Mouse (Mus musculus) lung, postnatal 0 days (tissue): ENCODE measurements around the gene Nsun4. TPM values are rescaled to one million over a fixed set of nuclear protein-coding genes. Genes with fewer than 3 reads are reported as not detected.

Experiments used
- ATAC-seq: fragments of 200-750 bp; cut with Nextera tagmentation; 2 replicates; pipeline ENCODE4 v1.8.0; 2017; ENCODE audit warnings: moderate library complexity
- DNase-seq: peaks from one replicate; pipeline ENCODE4 v3.0.0-alpha.2; 2016; ENCODE audit warnings: low spot score
- H3K27ac ChIP-seq: fragments of 300-500 bp; sonication (generic); 2 replicates; pipeline ENCODE4 v1.5.1; 2014; ENCODE audit warnings: antibody characterized with exemption, mild to moderate bottlenecking, low read length, mixed read lengths
- H3K27me3 ChIP-seq: fragments of 300-500 bp; sonication (generic); replicated peaks from 2 replicates; pipeline ENCODE4 v1.6.1; 2014; ENCODE audit warnings: low read length, mixed read lengths; ENCODE audit not compliant: insufficient read depth
- H3K36me3 ChIP-seq: fragments of 300-500 bp; sonication (generic); 2 replicates; pipeline ENCODE4 v1.6.1; 2014; ENCODE audit warnings: low read length, mixed read lengths; ENCODE audit not compliant: insufficient read depth
- H3K4me1 ChIP-seq: fragments of 300-500 bp; sonication (generic); 2 replicates; pipeline ENCODE4 v1.6.1; 2014; ENCODE audit warnings: antibody characterized with exemption, low read depth, low read length, mixed read lengths; ENCODE audit not compliant: insufficient read depth
- H3K4me2 ChIP-seq: fragments of 300-500 bp; sonication (generic); replicated peaks from 2 replicates; pipeline ENCODE4 v1.6.1; 2014; ENCODE audit warnings: low read depth, mild to moderate bottlenecking, low read length, moderate library complexity, mixed read lengths
- H3K4me3 ChIP-seq: fragments of 300-500 bp; sonication (generic); 2 replicates; pipeline ENCODE4 v1.5.1; 2014; ENCODE audit warnings: low read depth, low read length
- H3K9ac ChIP-seq: fragments of 300-500 bp; sonication (generic); replicated peaks from 2 replicates; pipeline ENCODE4 v1.6.1; 2014; ENCODE audit warnings: low read depth, mild to moderate bottlenecking
- H3K9me3 ChIP-seq: fragments of 300-500 bp; sonication (generic); 2 replicates; pipeline ENCODE4 v1.6.1; 2016; ENCODE audit warnings: low read length, mixed read lengths
- CTCF ChIP-seq: IDR thresholded peaks from 2 replicates; pipeline ENCODE4 v1.5.1; 2016; ENCODE audit warnings: antibody characterized with exemption, mild to moderate bottlenecking
- EP300 ChIP-seq: IDR thresholded peaks from 2 replicates; pipeline ENCODE4 v1.6.1; 2016; ENCODE audit warnings: antibody characterized with exemption, mild to moderate bottlenecking, control low read depth
- WGBS: fragments of 180-500 bp; shearing (Covaris S2); extraction: QIAGEN DNeasy Blood & Tissue Kit; methylation state at CpG from one replicate; pipeline ENCODE4 v1.1.7; 2014; 5-methylcytosine and 5-hydroxymethylcytosine counted together
- polyA plus RNA-seq: library from polyadenylated mRNA; unstranded; fragments of >200 nt; fragmentation: Nextera tagmentation; extraction: Ambion mirVana; gene quantifications from 2 replicates; pipeline ENCODE4 v1.2.1, GENCODE M21; 2015

Nsun4 gene
- polyA plus RNA-seq, 1 experiment from 2014 or later = 37.9 TPM

GRCm38 (mm10) chr4:116015502-116015901 lies 38.2 kb downstream of the Nsun4 start:
- Histone ChIP-seq H3K4me3 (no peak overlapping the region), H3K9me3 (no peaks in the 10 kb centered on the region), H3K4me1 (no peaks in the 10 kb centered on the region; the same call in 1 of the 2 replicates), H3K27ac (no peak overlapping the region), H3K27me3 (peaks cover 6% of the 10 kb centered on the region; the same call in 1 of the 2 replicates), H3K36me3 (no peaks in the 10 kb centered on the region), H3K4me2 (no peak overlapping the region), H3K9ac (no peak overlapping the region)
- ATAC-seq = no peak
- TF ChIP-seq EP300 (no peak), CTCF (no peak)
- no peak for DNase-seq
- 82% methylated on average over 5 of the region's 5 CpGs for WGBS

GRCm38 (mm10) chr4:116010186-116010585 lies 43.5 kb downstream of the Nsun4 start:
- Histone ChIP-seq H3K4me2 (no peak overlapping the region), H3K9ac (no peak overlapping the region), H3K4me1 (no peaks in the 10 kb centered on the region), H3K27me3 (no peaks in the 10 kb centered on the region; the same call in 1 of the 2 replicates), H3K9me3 (no peaks in the 10 kb centered on the region), H3K36me3 (no peaks in the 10 kb centered on the region), H3K27ac (no peak overlapping the region), H3K4me3 (no peak overlapping the region)
- no peak for ATAC-seq
- 63% methylated on average over 8 of the region's 8 CpGs for WGBS
- no peak for TF ChIP-seq CTCF
- no peak for TF ChIP-seq EP300
- no peak for DNase-seq

GRCm38 (mm10) chr4:116001206-116001605 lies 52.5 kb downstream of the Nsun4 start:
- Histone ChIP-seq H3K36me3 (no peaks in the 10 kb centered on the region), H3K27ac (no peak overlapping the region), H3K9me3 (no peaks in the 10 kb centered on the region), H3K27me3 (no peaks in the 10 kb centered on the region), H3K9ac (no peak overlapping the region), H3K4me2 (no peak overlapping the region), H3K4me3 (no peak overlapping the region), H3K4me1 (no peaks in the 10 kb centered on the region)
- 57% methylated on average over 4 of the region's 4 CpGs for WGBS
- ATAC-seq = no peak
- no peak for TF ChIP-seq CTCF
- peak; percentile 24 for DNase-seq

GRCm38 (mm10) chr4:116000671-116001070 lies 53.0 kb downstream of the Nsun4 start:
- 41% methylated on average over 6 of the region's 6 CpGs for WGBS
- H3K27me3 ChIP-seq = no peaks in the 10 kb centered on the region

GRCm38 (mm10) chr4:115996729-115997128 lies 56.9 kb downstream of the Nsun4 start:
- Histone ChIP-seq H3K27me3 (no peaks in the 10 kb centered on the region), H3K4me2 (no peak overlapping the region), H3K9me3 (no peaks in the 10 kb centered on the region), H3K36me3 (no peaks in the 10 kb centered on the region), H3K4me1 (no peaks in the 10 kb centered on the region), H3K9ac (no peak overlapping the region), H3K4me3 (no peak overlapping the region), H3K27ac (no peak overlapping the region)
- TF ChIP-seq EP300 = peak; percentile 70
- no peak for TF ChIP-seq CTCF
- ATAC-seq (peak; percentile 92), DNase-seq (peak; percentile 90)
- 33% methylated on average over 4 of the region's 4 CpGs for WGBS

More at GRCm38 (mm10) chr4:116000671-116001070, 53.0 kb downstream of the Nsun4 start:
- no peaks in the 10 kb centered on the region for H3K9me3 ChIP-seq
- DNase-seq = no peak
- no peak overlapping the region for H3K9ac ChIP-seq
- H3K27ac ChIP-seq = no peak overlapping the region
- no peaks in the 10 kb centered on the region for H3K36me3 ChIP-seq
- no peaks in the 10 kb centered on the region for H3K4me1 ChIP-seq
- TF ChIP-seq CTCF = no peak
- no peak for TF ChIP-seq EP300
- no peak overlapping the region for H3K4me2 ChIP-seq
- H3K4me3 ChIP-seq = no peak overlapping the region
- no peak for ATAC-seq

- no peak for ATAC-seq
- no peaks in the 10 kb centered on the region for H3K9me3 ChIP-seq
- DNase-seq = no peak
- no peak overlapping the region for H3K4me3 ChIP-seq
- H3K4me1 ChIP-seq = no peaks in the 10 kb centered on the region
- H3K9ac ChIP-seq = no peak overlapping the region
- no peaks in the 10 kb centered on the region for H3K27me3 ChIP-seq
- H3K27ac ChIP-seq = no peak overlapping the region
- 67% methylated on average over 2 of the region's 2 CpGs for WGBS
- TF ChIP-seq EP300 = no peak
- no peak for TF ChIP-seq CTCF
- no peak overlapping the region for H3K4me2 ChIP-seq
- no peaks in the 10 kb centered on the region for H3K36me3 ChIP-seq
Measured at GRCm38 (mm10) chr4:115995376-115995730, 58.3 kb downstream of the Nsun4 start.
